Mouse (Mus musculus): ENCODE measurements at regions not wholly inside any gene's neighbourhood (a gene's known extent, or its start where the extent isn't known, plus 50 kb on each side); places are given as distances from the start of the nearest gene placed in this dataset.

GRCm38 (mm10) chr3:57118016-57118415 is 183.8 kb downstream of the Tm4sf1 start:
- Histone ChIP-seq H3K9ac (ENCODE audit: insufficient read depth, low read depth, low read length, poor library complexity, severe bottlenecking) (no peak overlapping the region), H3K4me1 (ENCODE audit: control insufficient read depth in 2 of 2, insufficient read depth in 2 of 2, low read length in 2 of 2, poor library complexity in 1 of 2) (no peaks in the 10 kb centered on the region), H3K36me3 (ENCODE audit: control insufficient read depth, insufficient read depth, low read length, poor library complexity, severe bottlenecking) (no peaks in the 10 kb centered on the region), H3K27ac (ENCODE audit: insufficient read depth, low read depth, low read length, poor library complexity, severe bottlenecking) (no peak overlapping the region), H3K9me3 (ENCODE audit: control insufficient read depth, insufficient read depth, low read depth, low read length) (no peaks in the 10 kb centered on the region), H3K4me3 (ENCODE audit: insufficient read depth in 1 of 2, low read depth in 1 of 2, low read length in 2 of 2, poor library complexity in 1 of 2, severe bottlenecking in 1 of 2) (no peak overlapping the region)
- in situ Hi-C loops (cut with MboI; ENCODE audit: low sequenced_read_pairs in 2 of 2, unreplicated experiment in 2 of 2), result no loop called here
- peak; percentile 28 for DNase-seq (ENCODE audit: low read depth, low spot score)
- no peak for TF ChIP-seq MAFK (IDR thresholded peaks at IDR 0.05; ENCODE audit: insufficient read depth, low read depth, low read length)
- TF ChIP-seq ZC3H11A (IDR thresholded peaks at IDR 0.05; ENCODE audit: borderline replicate concordance, low read depth, low read length), result no peak
- no peak for TF ChIP-seq HCFC1 (IDR thresholded peaks at IDR 0.05; ENCODE audit: borderline replicate concordance, insufficient read depth, low read length)
- no peak for TF ChIP-seq CHD2 (IDR thresholded peaks at IDR 0.05; ENCODE audit: low read depth, low read length)
- no peak for TF ChIP-seq ZNF384 (IDR thresholded peaks at IDR 0.05; ENCODE audit: low read depth, low read length)

GRCm38 (mm10) chr3:57102254-57102653 is 199.5 kb downstream of the Tm4sf1 start:
- Histone ChIP-seq H3K4me1 (ENCODE audit: control insufficient read depth in 2 of 2, insufficient read depth in 2 of 2, low read length in 2 of 2, poor library complexity in 1 of 2) (no peaks in the 10 kb centered on the region), H3K9me3 (ENCODE audit: control insufficient read depth, insufficient read depth, low read depth, low read length) (no peaks in the 10 kb centered on the region), H3K4me3 (ENCODE audit: insufficient read depth in 1 of 2, low read depth in 1 of 2, low read length in 2 of 2, poor library complexity in 1 of 2, severe bottlenecking in 1 of 2) (no peak overlapping the region), H3K9ac (ENCODE audit: insufficient read depth, low read depth, low read length, poor library complexity, severe bottlenecking) (no peak overlapping the region), H3K36me3 (ENCODE audit: control insufficient read depth, insufficient read depth, low read length, poor library complexity, severe bottlenecking) (no peaks in the 10 kb centered on the region), H3K27ac (ENCODE audit: insufficient read depth, low read depth, low read length, poor library complexity, severe bottlenecking) (no peak overlapping the region)
- DNase-seq (ENCODE audit: low read depth, low spot score), result no peak
- in situ Hi-C loops (cut with MboI; ENCODE audit: low sequenced_read_pairs in 2 of 2, unreplicated experiment in 2 of 2), result no loop called here
- TF ChIP-seq ZNF384 (IDR thresholded peaks at IDR 0.05; ENCODE audit: low read depth, low read length) (no peak), MAFK (IDR thresholded peaks at IDR 0.05; ENCODE audit: insufficient read depth, low read depth, low read length) (no peak), ZC3H11A (IDR thresholded peaks at IDR 0.05; ENCODE audit: borderline replicate concordance, low read depth, low read length) (no peak), CHD2 (IDR thresholded peaks at IDR 0.05; ENCODE audit: low read depth, low read length) (no peak), HCFC1 (IDR thresholded peaks at IDR 0.05; ENCODE audit: borderline replicate concordance, insufficient read depth, low read length) (no peak)

GRCm38 (mm10) chr3:57100515-57100914 is 201.3 kb downstream of the Tm4sf1 start:
- Histone ChIP-seq H3K4me1 (ENCODE audit: control insufficient read depth in 2 of 2, insufficient read depth in 2 of 2, low read length in 2 of 2, poor library complexity in 1 of 2) (no peaks in the 10 kb centered on the region), H3K36me3 (ENCODE audit: control insufficient read depth, insufficient read depth, low read length, poor library complexity, severe bottlenecking) (no peaks in the 10 kb centered on the region), H3K27ac (ENCODE audit: insufficient read depth, low read depth, low read length, poor library complexity, severe bottlenecking) (no peak overlapping the region), H3K4me3 (ENCODE audit: insufficient read depth in 1 of 2, low read depth in 1 of 2, low read length in 2 of 2, poor library complexity in 1 of 2, severe bottlenecking in 1 of 2) (no peak overlapping the region), H3K9me3 (ENCODE audit: control insufficient read depth, insufficient read depth, low read depth, low read length) (no peaks in the 10 kb centered on the region), H3K9ac (ENCODE audit: insufficient read depth, low read depth, low read length, poor library complexity, severe bottlenecking) (no peak overlapping the region)
- DNase-seq (ENCODE audit: low read depth, low spot score), result no peak
- in situ Hi-C loops (cut with MboI; ENCODE audit: low sequenced_read_pairs in 2 of 2, unreplicated experiment in 2 of 2), result no loop called here
- TF ChIP-seq HCFC1 (IDR thresholded peaks at IDR 0.05; ENCODE audit: borderline replicate concordance, insufficient read depth, low read length), result no peak
- TF ChIP-seq CHD2 (IDR thresholded peaks at IDR 0.05; ENCODE audit: low read depth, low read length), result no peak
- TF ChIP-seq ZC3H11A (IDR thresholded peaks at IDR 0.05; ENCODE audit: borderline replicate concordance, low read depth, low read length), result no peak
- no peak for TF ChIP-seq MAFK (IDR thresholded peaks at IDR 0.05; ENCODE audit: insufficient read depth, low read depth, low read length)
- no peak for TF ChIP-seq ZNF384 (IDR thresholded peaks at IDR 0.05; ENCODE audit: low read depth, low read length)

GRCm38 (mm10) chr3:57094936-57095335 is 206.9 kb downstream of the Tm4sf1 start:
- no peak for DNase-seq (ENCODE audit: low read depth, low spot score)
- no peak overlapping the region for H3K27ac ChIP-seq (ENCODE audit: insufficient read depth, low read depth, low read length, poor library complexity, severe bottlenecking)
- in situ Hi-C loops (cut with MboI; ENCODE audit: low sequenced_read_pairs in 2 of 2, unreplicated experiment in 2 of 2), result no loop called here
- H3K36me3 ChIP-seq (ENCODE audit: control insufficient read depth, insufficient read depth, low read length, poor library complexity, severe bottlenecking), result no peaks in the 10 kb centered on the region
- H3K4me1 ChIP-seq (ENCODE audit: control insufficient read depth in 2 of 2, insufficient read depth in 2 of 2, low read length in 2 of 2, poor library complexity in 1 of 2), result no peaks in the 10 kb centered on the region
- no peak overlapping the region for H3K4me3 ChIP-seq (ENCODE audit: insufficient read depth in 1 of 2, low read depth in 1 of 2, low read length in 2 of 2, poor library complexity in 1 of 2, severe bottlenecking in 1 of 2)
- no peak for TF ChIP-seq ZNF384 (IDR thresholded peaks at IDR 0.05; ENCODE audit: low read depth, low read length)
- TF ChIP-seq CHD2 (IDR thresholded peaks at IDR 0.05; ENCODE audit: low read depth, low read length), result no peak
- TF ChIP-seq HCFC1 (IDR thresholded peaks at IDR 0.05; ENCODE audit: borderline replicate concordance, insufficient read depth, low read length), result no peak
- TF ChIP-seq ZC3H11A (IDR thresholded peaks at IDR 0.05; ENCODE audit: borderline replicate concordance, low read depth, low read length), result no peak
- TF ChIP-seq MAFK (IDR thresholded peaks at IDR 0.05; ENCODE audit: insufficient read depth, low read depth, low read length), result no peak
- H3K9ac ChIP-seq (ENCODE audit: insufficient read depth, low read depth, low read length, poor library complexity, severe bottlenecking), result no peak overlapping the region
- no peaks in the 10 kb centered on the region for H3K9me3 ChIP-seq (ENCODE audit: control insufficient read depth, insufficient read depth, low read depth, low read length)

All from ES-E14 (cell line).